In genomic region chr6:134916641-134917040, GRCm38 (mm10) we compare ENCODE assay signal across 8 mouse cellular contexts. TPM values are rescaled to one million over a fixed set of nuclear protein-coding genes. Genes with fewer than 3 reads are reported as not detected.
A peak's percentile ranks its signal among the peaks of the same experiment; 100 is the strongest.
DNase-seq lines count a peak whose midpoint lies in the region; ATAC-seq and TF ChIP-seq lines count a peak whose summit lies in the region.

No protein-coding gene starts in this region.

- peak overlapping the region; percentile 53 for H3K4me3 ChIP-seq in layer of hippocampus, adult 2 months
- peak overlapping the region; percentile 34 for H3K4me3 ChIP-seq in embryonic facial prominence, embryonic 11.5 days (ENCODE audit: low read depth, low read length)
- H3K4me3 ChIP-seq in hindbrain, postnatal 0 days (ENCODE audit: low read length), result peak overlapping the region; percentile 38
- H3K4me3 ChIP-seq in liver, embryonic 16.5 days (ENCODE audit: low read depth, low read length), result peak overlapping the region; percentile 60

- H3K9ac ChIP-seq in embryonic facial prominence, embryonic 11.5 days (replicated peaks; ENCODE audit: low read length), result peak overlapping the region; percentile 3
- H3K9ac ChIP-seq in hindbrain, postnatal 0 days (replicated peaks; ENCODE audit: low read length), result peak overlapping the region; percentile 37; the same call in 1 of the 2 replicates
- peak overlapping the region; percentile 67 for H3K9ac ChIP-seq in liver, embryonic 16.5 days (ENCODE audit: low read depth, low read length)

- ATAC-seq in embryonic facial prominence, embryonic 11.5 days (replicated peaks; ENCODE audit: insufficient number of reproducible peaks, low FRiP score, low TSS enrichment, low read depth), result no peak
- ATAC-seq in hindbrain, postnatal 0 days, result no peak
- ATAC-seq in liver, embryonic 16.5 days (ENCODE audit: low read depth), result no peak

- DNase-seq in layer of hippocampus, adult 2 months (ENCODE audit: low spot score in 2 of 2), result no peak
- DNase-seq in layer of hippocampus, postnatal 10 days (ENCODE audit: low spot score in 2 of 2), result no peak
- DNase-seq in embryonic facial prominence, embryonic 11.5 days (ENCODE audit: low spot score), result peak; percentile 43
- no peak for DNase-seq in hindbrain, postnatal 0 days (ENCODE audit: low spot score)
- peak; percentile 22 for DNase-seq in retina, embryonic 14.5 days (ENCODE audit: low spot score)
- DNase-seq in right cerebral cortex, postnatal 25 days, result no peak
- DNase-seq in right cerebral cortex, postnatal 10 days (ENCODE audit: low spot score in 2 of 2), result no peak

- peak overlapping the region; percentile 59 for H3K4me2 ChIP-seq in embryonic facial prominence, embryonic 11.5 days (ENCODE audit: low read depth, low read length)
- peak overlapping the region; percentile 71 for H3K4me2 ChIP-seq in hindbrain, postnatal 0 days (ENCODE audit: low read depth, low read length)
- peak overlapping the region; percentile 80 for H3K4me2 ChIP-seq in liver, embryonic 16.5 days (ENCODE audit: low read depth, low read length)

- H3K36me3 ChIP-seq in embryonic facial prominence, embryonic 11.5 days (replicated peaks; ENCODE audit: control insufficient read depth, insufficient read depth, low read depth, low read length), result no peaks in the 10 kb centered on the region
- H3K36me3 ChIP-seq in hindbrain, postnatal 0 days (ENCODE audit: insufficient read depth, low read length), result no peaks in the 10 kb centered on the region
- H3K36me3 ChIP-seq in liver, embryonic 16.5 days (ENCODE audit: control insufficient read depth, insufficient read depth), result no peaks in the 10 kb centered on the region

- H3K27me3 ChIP-seq in embryonic facial prominence, embryonic 11.5 days (ENCODE audit: control insufficient read depth, insufficient read depth, low read length), result no peaks in the 10 kb centered on the region
- H3K27me3 ChIP-seq in hindbrain, postnatal 0 days (ENCODE audit: insufficient read depth, low read length), result no peaks in the 10 kb centered on the region; the same call in 1 of the 2 replicates
- no peaks in the 10 kb centered on the region for H3K27me3 ChIP-seq in liver, embryonic 16.5 days (ENCODE audit: control insufficient read depth, insufficient read depth, low read depth, low read length)

- 0% methylated on average over 11 of the region's 11 CpGs for WGBS in embryonic facial prominence, embryonic 11.5 days
- 0% methylated on average over 11 of the region's 11 CpGs for WGBS in hindbrain, postnatal 0 days
- under 1% methylated on average over 11 of the region's 11 CpGs for WGBS in liver, embryonic 16.5 days (ENCODE audit: insufficient replicate concordance)

- H3K9me3 ChIP-seq in embryonic facial prominence, embryonic 11.5 days (replicated peaks; ENCODE audit: control insufficient read depth, low read length), result no peaks in the 10 kb centered on the region
- no peaks in the 10 kb centered on the region for H3K9me3 ChIP-seq in hindbrain, postnatal 0 days (ENCODE audit: low read length)
- no peaks in the 10 kb centered on the region for H3K9me3 ChIP-seq in liver, embryonic 16.5 days (replicated peaks; ENCODE audit: control insufficient read depth, low read length)

- peak overlapping the region; percentile 80 for H3K27ac ChIP-seq in layer of hippocampus, adult 2 months
- H3K27ac ChIP-seq in embryonic facial prominence, embryonic 11.5 days (replicated peaks; ENCODE audit: low read depth, low read length), result no peak overlapping the region
- no peak overlapping the region for H3K27ac ChIP-seq in hindbrain, postnatal 0 days
- H3K27ac ChIP-seq in liver, embryonic 16.5 days (ENCODE audit: low read length), result peak overlapping the region; percentile 5; the same call in 1 of the 2 replicates

- no peak for TF ChIP-seq CTCF in layer of hippocampus, adult 2 months (conservative IDR thresholded peaks at IDR 0.05)
- no peak for TF ChIP-seq CTCF in hindbrain, postnatal 0 days (IDR thresholded peaks at IDR 0.05; ENCODE audit: low read depth)

- H3K4me1 ChIP-seq in embryonic facial prominence, embryonic 11.5 days (ENCODE audit: control insufficient read depth, insufficient read depth, low read length), result no peaks in the 10 kb centered on the region
- H3K4me1 ChIP-seq in hindbrain, postnatal 0 days (ENCODE audit: insufficient read depth, low read length), result no peaks in the 10 kb centered on the region
- H3K4me1 ChIP-seq in liver, embryonic 16.5 days (ENCODE audit: control insufficient read depth, low read depth, low read length), result peaks cover 21% of the 10 kb centered on the region

RNA-seq across cellular contexts. Expression of gene Cdkn1b, which starts 3.6 kb away (rescaled TPM):
- 10 to 100 TPM; 47.2 to 48.0 TPM for total RNA-seq in layer of hippocampus, adult 2 months (2021)
- 10 to 100 TPM; 54.2 to 58.4 TPM for total RNA-seq in layer of hippocampus, postnatal 10 days (2021)
- 18.7 and 21.2 TPM in 2 replicates for polyA plus RNA-seq in embryonic facial prominence, embryonic 11.5 days (2014; fragmentation: Nextera tagmentation; extraction: Ambion mirVana)
- 33.2 and 44.7 TPM in 2 replicates for total RNA-seq in hindbrain, postnatal 0 days (2014; rRNA removed)
- polyA plus RNA-seq in hindbrain, postnatal 0 days (2015; fragmentation: Nextera tagmentation; extraction: Ambion mirVana), result 26.3 and 30.2 TPM in 2 replicates
- polyA plus RNA-seq in liver, embryonic 16.5 days (2015; fragmentation: Nextera tagmentation; extraction: Ambion mirVana), result 11.7 and 17.4 TPM in 2 replicates

RNA-seq across cellular contexts. Expression of gene Gpr19, which starts 18.3 kb away (rescaled TPM):
- total RNA-seq in layer of hippocampus, adult 2 months (2021), result 10 to 100 TPM; 22.0 to 27.4 TPM
- total RNA-seq in layer of hippocampus, postnatal 10 days (2021), result 10 to 100 TPM; 27.1 to 27.2 TPM
- 13.2 and 19.2 TPM in 2 replicates for polyA plus RNA-seq in embryonic facial prominence, embryonic 11.5 days (2014; fragmentation: Nextera tagmentation; extraction: Ambion mirVana)
- 33.2 and 43.7 TPM in 2 replicates for total RNA-seq in hindbrain, postnatal 0 days (2014; rRNA removed)
- 33.7 and 33.9 TPM in 2 replicates for polyA plus RNA-seq in hindbrain, postnatal 0 days (2015; fragmentation: Nextera tagmentation; extraction: Ambion mirVana)
- 5.7 and 6.4 TPM in 2 replicates for polyA plus RNA-seq in liver, embryonic 16.5 days (2015; fragmentation: Nextera tagmentation; extraction: Ambion mirVana)

Comparison
In these comparisons a context has a peak if more than half of its experiments do, and no peak if none do; other contexts are left out.
1. DNase-seq: peak in embryonic facial prominence, embryonic 11.5 days (single experiment) and retina, embryonic 14.5 days (single experiment); none in layer of hippocampus, adult 2 months (0 of 2), layer of hippocampus, postnatal 10 days (0 of 2), hindbrain, postnatal 0 days (single experiment), right cerebral cortex, postnatal 25 days (single experiment) and right cerebral cortex, postnatal 10 days (0 of 2).
2. H3K27ac ChIP-seq: peak in layer of hippocampus, adult 2 months (single experiment) and liver, embryonic 16.5 days (single experiment); none in embryonic facial prominence, embryonic 11.5 days (single experiment) and hindbrain, postnatal 0 days (single experiment).
3. H3K9ac ChIP-seq: peak in every context shown above with its lines; median percentile 67 in liver, embryonic 16.5 days; 37 in hindbrain, postnatal 0 days; 3 in embryonic facial prominence, embryonic 11.5 days.
4. Peak in every context shown above with its lines, with median percentiles within 50 percentile points of each other: H3K4me3 ChIP-seq and H3K4me2 ChIP-seq.